Mouse (Mus musculus) CH12.LX (cell line): ENCODE data around the gene Crlf1. TPM values are rescaled to one million over a fixed set of nuclear protein-coding genes. Genes with fewer than 3 reads are reported as not detected.

ENCODE experiments used
- DNase-seq: peaks from one replicate; pipeline ENCODE4 v3.0.0-alpha.2; 2013; ENCODE audit errors: extremely low read depth
- H3K27ac ChIP-seq: 2 replicates; pipeline ENCODE4 v1.5.1; 2012; ENCODE audit warnings: low read depth, mild to moderate bottlenecking, control low read depth, moderate library complexity; ENCODE audit not compliant: insufficient read depth
- H3K27me3 ChIP-seq: replicated peaks from 2 replicates; pipeline ENCODE3; 2012; ENCODE audit warnings: inconsistent platforms
- H3K36me3 ChIP-seq, 2 experiments: replicated peaks in 1 of 2; 2 replicates each; pipeline versions ENCODE3 to v1.6.1; 2012; ENCODE audit warnings: inconsistent platforms in 1 of 2, low read length in 1 of 2, mild to moderate bottlenecking in 1 of 2, mixed read lengths in 1 of 2, moderate library complexity in 1 of 2; ENCODE audit not compliant: control insufficient read depth in 1 of 2, insufficient read depth in 1 of 2
- H3K4me1 ChIP-seq, 2 experiments: 2 replicates each; pipeline ENCODE4 v1.6.1; 2012; ENCODE audit warnings: inconsistent platforms in 1 of 2, moderate library complexity in 1 of 2; ENCODE audit not compliant: insufficient read depth in 2 of 2, control insufficient read depth in 1 of 2
- H3K4me2 ChIP-seq: 2 replicates; pipeline ENCODE4 v1.6.1; 2012; ENCODE audit warnings: low read depth, mild to moderate bottlenecking, control low read depth; ENCODE audit not compliant: poor library complexity, insufficient read depth, severe bottlenecking
- H3K4me3 ChIP-seq, 3 experiments: fragments of 150-350 bp in 1 of 3; sonication (generic) in 1 of 3; replicated peaks in 1 of 3; 2 replicates each; pipeline versions ENCODE3 to v1.5.1; 2011 to 2012; ENCODE audit warnings: low read depth in 2 of 3, low read length in 2 of 3, mild to moderate bottlenecking in 2 of 3, moderate library complexity in 2 of 3, control low read depth in 1 of 3, improper control_type of control experiment in 1 of 3, inconsistent platforms in 1 of 3, mixed read lengths in 1 of 3; ENCODE audit not compliant: poor library complexity in 1 of 3
- H3K79me2 ChIP-seq: replicated peaks from 2 replicates; pipeline ENCODE4 v1.6.1; 2012; ENCODE audit warnings: mild to moderate bottlenecking, moderate library complexity; ENCODE audit not compliant: control insufficient read depth, poor library complexity, insufficient read depth, severe bottlenecking; ENCODE audit errors: extremely low read depth
- H3K9ac ChIP-seq: 2 replicates; pipeline ENCODE4 v1.6.1; 2012; ENCODE audit warnings: low read depth, mild to moderate bottlenecking, control low read depth, moderate library complexity; ENCODE audit not compliant: insufficient read depth
- H3K9me3 ChIP-seq: replicated peaks from 2 replicates; pipeline ENCODE3; 2012; ENCODE audit warnings: low read length, inconsistent platforms, mixed read lengths
- CHD2 ChIP-seq: IDR thresholded peaks from 2 replicates; pipeline ENCODE4 v1.6.1; 2011; ENCODE audit warnings: low read length, improper control_type of control experiment
- E2F4 ChIP-seq: IDR thresholded peaks from 2 replicates; pipeline ENCODE4 v1.6.1; 2011; ENCODE audit warnings: low read depth, low read length, improper control_type of control experiment; ENCODE audit not compliant: insufficient replicate concordance
- EP300 ChIP-seq: IDR thresholded peaks from 2 replicates; pipeline ENCODE4 v1.6.1; 2011; ENCODE audit warnings: low read length, improper control_type of control experiment
- ETS1 ChIP-seq: conservative IDR thresholded peaks from 2 replicates; pipeline ENCODE4 v1.6.1; 2012; ENCODE audit warnings: low read depth, mild to moderate bottlenecking, inconsistent platforms, low read length, improper control_type of control experiment, moderate library complexity
- IRF4 ChIP-seq: IDR thresholded peaks from 2 replicates; pipeline ENCODE4 v1.6.1; 2014; ENCODE audit warnings: low read depth, mild to moderate bottlenecking, inconsistent platforms, low read length, improper control_type of control experiment
- JUND ChIP-seq: conservative IDR thresholded peaks from 2 replicates; pipeline ENCODE4 v1.6.1; 2011; ENCODE audit warnings: low read depth, low read length, improper control_type of control experiment
- KAT2A ChIP-seq: IDR thresholded peaks from 2 replicates; pipeline ENCODE4 v1.6.1; 2012; ENCODE audit warnings: low read length, improper control_type of control experiment, inconsistent platforms; ENCODE audit not compliant: insufficient replicate concordance
- MAZ ChIP-seq: IDR thresholded peaks from 2 replicates; pipeline ENCODE4 v1.6.1; 2012; ENCODE audit warnings: low read depth, mild to moderate bottlenecking, inconsistent platforms, low read length, improper control_type of control experiment, moderate library complexity
- MXI1 ChIP-seq: IDR thresholded peaks from 2 replicates; pipeline ENCODE4 v1.6.1; 2011; ENCODE audit warnings: mild to moderate bottlenecking, low read depth, low read length, improper control_type of control experiment
- MYC ChIP-seq: IDR thresholded peaks from 2 replicates; pipeline ENCODE4 v1.6.1; 2011; ENCODE audit warnings: low read depth, mild to moderate bottlenecking, improper control_type of control experiment, low read length
- NELFE ChIP-seq: IDR thresholded peaks from 2 replicates; pipeline ENCODE4 v1.6.1; 2011; ENCODE audit warnings: low read depth, low read length, improper control_type of control experiment
- NRF1 ChIP-seq: IDR thresholded peaks from 2 replicates; pipeline ENCODE4 v1.6.1; 2014; ENCODE audit warnings: low read depth, mild to moderate bottlenecking, inconsistent platforms, low read length, improper control_type of control experiment, moderate library complexity
- POLR2A ChIP-seq: IDR thresholded peaks from 2 replicates; pipeline ENCODE4 v1.6.1; 2011; ENCODE audit warnings: low read depth, mild to moderate bottlenecking, improper control_type of control experiment, low read length
- POLR2AphosphoS2 ChIP-seq: IDR thresholded peaks from 2 replicates; pipeline ENCODE4 v1.6.1; 2011; ENCODE audit warnings: low read depth, low read length, improper control_type of control experiment
- RAD21 ChIP-seq: IDR thresholded peaks from 2 replicates; pipeline ENCODE4 v1.6.1; 2011; ENCODE audit warnings: low read depth, mild to moderate bottlenecking, low read length, improper control_type of control experiment, moderate library complexity
- RCOR1 ChIP-seq: conservative IDR thresholded peaks from 2 replicates; pipeline ENCODE4 v1.6.1; 2012; ENCODE audit warnings: low read depth, mild to moderate bottlenecking, inconsistent platforms, low read length, improper control_type of control experiment
- SIN3A ChIP-seq: IDR thresholded peaks from 2 replicates; pipeline ENCODE4 v1.6.1; 2012; ENCODE audit warnings: low read length, improper control_type of control experiment, inconsistent platforms
- TBP ChIP-seq: conservative IDR thresholded peaks from 2 replicates; pipeline ENCODE4 v1.6.1; 2011; ENCODE audit warnings: low read depth, low read length, improper control_type of control experiment
- UBTF ChIP-seq: IDR thresholded peaks from 2 replicates; pipeline ENCODE4 v1.6.1; 2012; ENCODE audit warnings: low read depth, mild to moderate bottlenecking, inconsistent platforms, low read length, improper control_type of control experiment, moderate library complexity
- USF1 ChIP-seq: IDR thresholded peaks from 2 replicates; pipeline ENCODE4 v1.6.1; 2014; ENCODE audit warnings: low read depth, mild to moderate bottlenecking, inconsistent platforms, low read length, improper control_type of control experiment
- USF2 ChIP-seq: conservative IDR thresholded peaks from 2 replicates; pipeline ENCODE4 v1.6.1; 2011; ENCODE audit warnings: low read depth, low read length, improper control_type of control experiment
- ZC3H11A ChIP-seq: IDR thresholded peaks from 2 replicates; pipeline ENCODE4 v1.6.1; 2012; ENCODE audit warnings: low read depth, mild to moderate bottlenecking, inconsistent platforms, low read length, improper control_type of control experiment
- ZKSCAN1 ChIP-seq: IDR thresholded peaks from 2 replicates; pipeline ENCODE4 v1.6.1; 2012; ENCODE audit warnings: low read depth, inconsistent platforms, low read length, improper control_type of control experiment, borderline replicate concordance
- dilution Hi-C: fragments of 300-500 bp; cut with MboI; formaldehyde crosslinking; loops from 2 replicates; pipeline ENCODE4 v1.14.3; 2020; ENCODE audit warnings: low sequenced_read_pairs; ENCODE audit not compliant: extremely low pct_unique_long_range_greater_than_20kb, extremely low pct_ligation_motif_present
- in situ Hi-C: fragments of 300-500 bp; cut with MboI; formaldehyde crosslinking; loops from 3 replicates; pipeline ENCODE4 v1.14.3; 2019; ENCODE audit warnings: low sequenced_read_pairs, low pct_ligation_motif_present, low pct_unique_long_range_greater_than_20kb, mixed read lengths
- polyA plus RNA-seq: library from polyadenylated mRNA; unstranded; fragments of >175 nt; gene quantifications from 2 replicates; pipeline ENCODE4 v1.2.1, GENCODE M21; 2012; ENCODE audit warnings: low read depth; ENCODE audit not compliant: insufficient read length
- total RNA-seq, 2 experiments: library from RNA; depleted of rRNA; stranded (reverse); fragments of 300-350 nt in 1 of 2; fragments of >200 nt in 1 of 2; gene quantifications; 2 replicates each; pipeline ENCODE4 v1.2.3; 2012 to 2014

Crlf1 gene
- total and polyA plus RNA-seq, 3 experiments: 0.42 to 1.1 (median 0.44) TPM

DNA sequence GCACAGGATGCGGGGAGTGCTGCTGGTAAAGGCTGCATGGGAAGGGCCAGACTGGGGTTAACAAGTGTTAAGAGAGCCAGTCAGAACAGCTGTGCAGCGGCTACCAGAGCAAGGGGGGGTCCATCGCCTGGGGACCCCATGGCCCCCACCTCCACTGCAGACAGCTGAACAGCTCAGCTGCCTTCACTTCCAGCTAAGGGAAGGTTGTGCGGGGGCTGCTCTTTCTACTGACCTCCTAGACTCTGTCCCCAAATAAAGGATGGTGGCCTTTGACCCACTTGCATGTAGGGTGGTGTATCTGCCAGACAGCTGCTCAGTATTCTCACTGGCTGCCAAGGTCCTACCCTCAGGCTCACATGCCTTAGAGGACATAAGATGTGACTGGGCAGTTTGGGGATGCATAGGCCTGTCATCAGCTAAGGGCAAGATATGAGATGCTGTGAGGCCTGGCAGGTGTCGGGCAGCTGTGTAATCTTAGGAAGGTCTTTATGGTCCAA is 25.7 kb upstream of the Crlf1 start:
- H3K79me2 ChIP-seq: no peaks in the 10 kb centered on the region
- H3K27ac ChIP-seq: no peak overlapping the region
- no peak overlapping the region for H3K4me2 ChIP-seq
- H3K4me1 ChIP-seq: no peaks in the 10 kb centered on the region
- peaks cover 9 to 90% of the 10 kb centered on the region in 2 experiments for H3K36me3 ChIP-seq
- H3K4me3 ChIP-seq: no peak overlapping the region
- no peak for DNase-seq
- H3K9me3 ChIP-seq: no peaks in the 10 kb centered on the region
- in situ Hi-C loops: no loop called here
- dilution Hi-C loops: no loop called here
- no peaks in the 10 kb centered on the region for H3K27me3 ChIP-seq
- no peak for TF ChIP-seq MAZ
- no peak for TF ChIP-seq EP300
- no peak for TF ChIP-seq POLR2A
- TF ChIP-seq ZKSCAN1: no peak
- no peak for TF ChIP-seq MYC
- no peak for TF ChIP-seq NRF1
- TF ChIP-seq RAD21: no peak
- no peak for TF ChIP-seq ZC3H11A
- no peak for TF ChIP-seq NELFE
- no peak for TF ChIP-seq CHD2
- TF ChIP-seq UBTF: no peak
- no peak for TF ChIP-seq IRF4
- no peak for TF ChIP-seq USF2
- TF ChIP-seq SIN3A: no peak
- no peak overlapping the region for H3K9ac ChIP-seq

DNA sequence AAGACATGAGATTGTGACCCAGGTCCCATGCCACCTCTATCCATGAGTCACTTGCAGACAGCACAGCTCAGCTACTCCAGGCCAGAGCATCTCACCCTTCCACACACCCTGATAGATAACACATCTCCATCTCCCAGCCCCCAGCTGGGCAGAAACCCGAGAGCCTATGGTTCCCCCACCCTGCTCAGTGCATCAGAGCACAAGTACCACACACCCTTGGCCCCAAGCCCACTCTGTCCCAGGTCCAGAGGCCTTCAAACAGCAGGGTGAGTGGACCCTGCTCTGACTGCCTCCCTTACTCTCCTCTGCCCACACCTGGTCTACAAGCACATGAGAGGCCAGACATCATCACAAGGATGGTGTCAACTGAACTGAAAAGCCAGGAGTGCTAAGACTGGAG is 25.1 kb upstream of the Crlf1 start:
- Histone ChIP-seq H3K4me2 (no peak overlapping the region), H3K4me3 (no peak overlapping the region), H3K27ac (no peak overlapping the region), H3K4me1 (no peaks in the 10 kb centered on the region), H3K9ac (no peak overlapping the region), H3K27me3 (no peaks in the 10 kb centered on the region), H3K9me3 (no peaks in the 10 kb centered on the region), H3K36me3 (peaks cover 9 to 92% of the 10 kb centered on the region in 2 experiments), H3K79me2 (no peaks in the 10 kb centered on the region)
- in situ Hi-C loops: no loop called here
- dilution Hi-C loops: no loop called here
- no peak for DNase-seq
- no peak for TF ChIP-seq TBP
- TF ChIP-seq KAT2A: no peak
- TF ChIP-seq MXI1: no peak
- TF ChIP-seq JUND: no peak
- no peak for TF ChIP-seq CHD2
- TF ChIP-seq POLR2AphosphoS2: no peak
- no peak for TF ChIP-seq E2F4
- no peak for TF ChIP-seq RCOR1
- TF ChIP-seq ETS1: no peak
- TF ChIP-seq USF1: no peak
- TF ChIP-seq, all 38 proteins: peak for 0
